Mouse (Mus musculus): ENCODE measurements around the gene Atp12a.

DNA sequence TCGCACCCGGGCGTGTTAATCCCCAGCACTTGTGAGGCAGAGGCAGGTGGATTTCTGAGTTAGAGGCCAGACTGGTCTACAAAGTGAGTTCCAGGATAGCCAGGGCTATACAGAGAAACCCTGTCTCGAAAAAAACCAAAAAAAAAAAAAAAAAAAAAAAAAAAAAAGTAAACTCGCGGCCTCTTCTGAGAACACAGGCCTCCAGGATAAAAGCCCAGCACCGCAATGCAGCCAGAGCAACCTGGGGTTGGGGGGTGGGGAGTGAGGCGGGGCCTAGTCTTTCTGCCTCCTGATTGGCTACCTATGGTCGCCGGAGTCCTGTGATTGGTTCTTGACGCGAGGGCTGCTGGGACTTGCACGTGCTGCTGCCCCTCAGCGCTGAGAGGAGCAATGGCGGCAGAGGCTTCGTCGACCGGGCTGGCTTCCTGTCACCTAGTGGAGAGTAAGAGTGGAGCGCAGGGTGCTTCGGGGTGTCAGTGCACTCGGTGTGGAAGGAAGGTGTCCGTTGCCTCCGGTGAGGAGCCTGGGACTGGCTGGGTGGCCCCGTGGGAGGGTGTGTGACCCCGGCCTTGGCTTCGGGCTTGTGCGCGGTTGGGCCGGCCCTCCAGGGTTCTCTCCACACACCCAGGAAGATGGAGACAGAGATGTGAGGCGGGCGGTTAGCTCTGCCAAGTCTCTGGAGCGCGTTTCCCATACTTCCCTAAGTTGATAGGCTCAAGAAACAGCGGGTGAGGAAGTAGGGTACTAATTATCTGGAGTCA is 37.6 kb downstream of the Atp12a start, which contains the start of gene Rnf17:
- TF ChIP-seq POLR2A (IDR thresholded peaks at IDR 0.05; ENCODE audit: low read depth, low read length): no peak
- TF ChIP-seq CTCF (IDR thresholded peaks at IDR 0.05; ENCODE audit: extremely low read depth, insufficient read depth, insufficient read length, insufficient replicate concordance): no peak
